Mouse (Mus musculus) cerebellum, adult 9-11 months (tissue): ENCODE measurements around the gene Spice1.
A peak's percentile ranks its signal among the peaks of the same experiment; 100 is the strongest.

Source experiments
- DNase-seq: peaks from one replicate; pipeline ENCODE4 v3.0.0; 2022

The Spice1 gene

GRCm38 (mm10) chr16:44380006-44380405, 33.1 kb downstream of the Spice1 start:
- DNase-seq: no peak

- no peak for DNase-seq
These were observed 34.7 kb downstream of the Spice1 start for GRCm38 (mm10) chr16:44381578-44381977.

GRCm38 (mm10) chr16:44383549-44383948, 36.6 kb downstream of the Spice1 start:
- DNase-seq: no peak

- no peak for DNase-seq
These were observed 37.3 kb downstream of the Spice1 start for GRCm38 (mm10) chr16:44384251-44384650.

GRCm38 (mm10) chr16:44391877-44392548, 45.1 kb downstream of the Spice1 start:
- DNase-seq: peak; percentile 9

- DNase-seq: peak; percentile 67
These were observed 47.8 kb downstream of the Spice1 start, which contains the start of gene Cfap44 for GRCm38 (mm10) chr16:44394577-44395243. Cfap44 (plus strand) TSS chr16:44394796.

GRCm38 (mm10) chr16:44404933-44405332, 58.0 kb downstream of the Spice1 start:
- no peak for DNase-seq

- DNase-seq: peak; percentile 29
These were observed 60.3 kb downstream of the Spice1 start for GRCm38 (mm10) chr16:44407211-44407610.

- no peak for DNase-seq
These were observed 61.4 kb downstream of the Spice1 start for GRCm38 (mm10) chr16:44408290-44408689.

GRCm38 (mm10) chr16:44410176-44410575, 63.3 kb downstream of the Spice1 start:
- no peak for DNase-seq

- DNase-seq: no peak
These were observed 70.7 kb downstream of the Spice1 start for GRCm38 (mm10) chr16:44417596-44417995.

- no peak for DNase-seq
These were observed 74.8 kb downstream of the Spice1 start for GRCm38 (mm10) chr16:44421735-44422134.

GRCm38 (mm10) chr16:44423499-44423898, 76.6 kb downstream of the Spice1 start:
- DNase-seq: no peak

- no peak for DNase-seq
These were observed 81.5 kb downstream of the Spice1 start for GRCm38 (mm10) chr16:44428456-44428855.

GRCm38 (mm10) chr16:44430021-44430420, 83.1 kb downstream of the Spice1 start:
- DNase-seq: no peak

- DNase-seq: no peak
These were observed 88.0 kb downstream of the Spice1 start for GRCm38 (mm10) chr16:44434931-44435330.

GRCm38 (mm10) chr16:44435481-44435880, 88.6 kb downstream of the Spice1 start:
- no peak for DNase-seq
